Comparison of ENCODE assay signal across 25 mouse cellular contexts in genomic region chr1:84464761-84465160, GRCm38 (mm10).
DNase-seq lines count a peak whose midpoint lies in the region; ATAC-seq and TF ChIP-seq lines count a peak whose summit lies in the region.
"Had no signal": no experiment of that assay in that cellular context is flagged by ENCODE, and none has a peak within 500 bp of the region (broad histone marks: within the 10 kb centered on the region; RNA-seq: fewer than 3 reads in every experiment).

No protein-coding gene starts in this region.

- H3K27me3 ChIP-seq in liver, embryonic 11.5 days (replicated peaks; ENCODE audit: control insufficient read depth, insufficient read depth, low read length), result no peaks in the 10 kb centered on the region
- H3K27me3 ChIP-seq: embryonic facial prominence, embryonic 12.5 days; heart, embryonic 12.5 days; intestine, embryonic 15.5 days; limb, embryonic 12.5 days; liver, embryonic 12.5 days; midbrain, embryonic 12.5 days; neural tube, embryonic 15.5 days had no signal

- H3K9me3 ChIP-seq in liver, embryonic 11.5 days (ENCODE audit: control insufficient read depth, low read length), result no peaks in the 10 kb centered on the region
- H3K9me3 ChIP-seq: embryonic facial prominence, embryonic 12.5 days; heart, embryonic 12.5 days; hindbrain, embryonic 10.5 days; intestine, embryonic 15.5 days; limb, embryonic 12.5 days; liver, embryonic 12.5 days; midbrain, embryonic 12.5 days; neural tube, embryonic 15.5 days had no signal

- H3K4me3 ChIP-seq in bone marrow macrophage, adult 2 months (ENCODE audit: insufficient read depth, low read length), result no peak overlapping the region
- H3K4me3 ChIP-seq in liver, embryonic 11.5 days (ENCODE audit: low read depth, low read length), result no peak overlapping the region
- H3K4me3 ChIP-seq: embryonic facial prominence, embryonic 12.5 days; heart, embryonic 12.5 days; hindbrain, embryonic 10.5 days; intestine, embryonic 15.5 days; limb, embryonic 12.5 days; liver, embryonic 12.5 days; midbrain, embryonic 12.5 days; neural tube, embryonic 15.5 days had no signal

- peak; percentile 46 for DNase-seq in layer of hippocampus, adult 9-11 months
- no peak for DNase-seq in layer of hippocampus, adult 9-10 months (ENCODE audit: low spot score)
- peak; percentile 34 for DNase-seq in right cerebral cortex, adult 18-20 months
- no peak for DNase-seq in right cerebral cortex, postnatal 36 days (ENCODE audit: low spot score in 2 of 2)
- peak; percentile 56 for DNase-seq in telencephalon, adult 2 months (ENCODE audit: low read depth, low spot score)
- DNase-seq in liver, embryonic 11.5 days (ENCODE audit: low spot score), result no peak
- DNase-seq: adrenal gland, postnatal 36 days; cerebellum, adult 18-20 months; heart, postnatal 10 days; kidney, adult 8-10 months; kidney, postnatal 10 days; lung, adult 2 months; lung, postnatal 4 days; thymus, adult 18-20 months; thymus, postnatal 4 days had no signal

- ATAC-seq in liver, embryonic 11.5 days (replicated peaks; ENCODE audit: low FRiP score), result no peak
- ATAC-seq: CD4-positive, CD25-positive, alpha-beta regulatory T cell, adult 4 months; intestine, embryonic 15.5 days; liver, embryonic 12.5 days had no signal

- WGBS in liver, embryonic 11.5 days, result 77% methylated on average over 3 of the region's 3 CpGs

- H3K4me1 ChIP-seq in bone marrow macrophage, adult 2 months (ENCODE audit: control insufficient read depth, insufficient read depth, low read length), result peaks cover 31% of the 10 kb centered on the region
- no peaks in the 10 kb centered on the region for H3K4me1 ChIP-seq in liver, embryonic 11.5 days (replicated peaks; ENCODE audit: control insufficient read depth, insufficient read depth, low read length)
- H3K4me1 ChIP-seq: embryonic facial prominence, embryonic 12.5 days; heart, embryonic 12.5 days; hindbrain, embryonic 10.5 days; intestine, embryonic 15.5 days; limb, embryonic 12.5 days; liver, embryonic 12.5 days; midbrain, embryonic 12.5 days; neural tube, embryonic 15.5 days had no signal

- H3K27ac ChIP-seq in bone marrow macrophage, adult 2 months (ENCODE audit: insufficient read depth, low read depth, low read length), result peak overlapping the region; percentile 54
- H3K27ac ChIP-seq in liver, embryonic 11.5 days (ENCODE audit: low read depth, low read length), result no peak overlapping the region
- H3K27ac ChIP-seq: embryonic facial prominence, embryonic 12.5 days; hindbrain, embryonic 10.5 days; intestine, embryonic 15.5 days; limb, embryonic 12.5 days; liver, embryonic 12.5 days; midbrain, embryonic 12.5 days; neural tube, embryonic 15.5 days had no signal

- TF ChIP-seq CTCF in bone marrow macrophage, adult 2 months (IDR thresholded peaks at IDR 0.05; ENCODE audit: low read depth, low read length), result no peak

- H3K4me2 ChIP-seq in liver, embryonic 11.5 days, result no peak overlapping the region
- H3K4me2 ChIP-seq: embryonic facial prominence, embryonic 12.5 days; heart, embryonic 12.5 days; intestine, embryonic 15.5 days; limb, embryonic 12.5 days; liver, embryonic 12.5 days; midbrain, embryonic 12.5 days; neural tube, embryonic 15.5 days had no signal

- no peak overlapping the region for H3K9ac ChIP-seq in liver, embryonic 11.5 days (ENCODE audit: low read depth, low read length)
- H3K9ac ChIP-seq: embryonic facial prominence, embryonic 12.5 days; heart, embryonic 12.5 days; intestine, embryonic 15.5 days; limb, embryonic 12.5 days; liver, embryonic 12.5 days; midbrain, embryonic 12.5 days; neural tube, embryonic 15.5 days had no signal

- no peak for TF ChIP-seq POLR2A in bone marrow macrophage, adult 2 months (IDR thresholded peaks at IDR 0.05; ENCODE audit: borderline replicate concordance, low read depth, low read length)

- H3K36me3 ChIP-seq in liver, embryonic 11.5 days (ENCODE audit: control insufficient read depth, insufficient read depth, low read length), result no peaks in the 10 kb centered on the region
- H3K36me3 ChIP-seq: embryonic facial prominence, embryonic 12.5 days; heart, embryonic 12.5 days; hindbrain, embryonic 10.5 days; intestine, embryonic 15.5 days; limb, embryonic 12.5 days; liver, embryonic 12.5 days; midbrain, embryonic 12.5 days; neural tube, embryonic 15.5 days had no signal

Comparison
In these comparisons a context has a peak if more than half of its experiments do, and no peak if none do; other contexts are left out.
1. DNase-seq: peak in layer of hippocampus, adult 9-11 months (single experiment), right cerebral cortex, adult 18-20 months (single experiment) and telencephalon, adult 2 months (single experiment); none in layer of hippocampus, adult 9-10 months (single experiment), right cerebral cortex, postnatal 36 days (0 of 2) and liver, embryonic 11.5 days (single experiment).